Mouse (Mus musculus): ENCODE results near the gene Tma7. TPM values are rescaled to one million over a fixed set of nuclear protein-coding genes. Genes with fewer than 3 reads are reported as not detected.

Tma7 gene
- polyA plus RNA-seq, 2 experiments = 191 to 664 TPM

DNA sequence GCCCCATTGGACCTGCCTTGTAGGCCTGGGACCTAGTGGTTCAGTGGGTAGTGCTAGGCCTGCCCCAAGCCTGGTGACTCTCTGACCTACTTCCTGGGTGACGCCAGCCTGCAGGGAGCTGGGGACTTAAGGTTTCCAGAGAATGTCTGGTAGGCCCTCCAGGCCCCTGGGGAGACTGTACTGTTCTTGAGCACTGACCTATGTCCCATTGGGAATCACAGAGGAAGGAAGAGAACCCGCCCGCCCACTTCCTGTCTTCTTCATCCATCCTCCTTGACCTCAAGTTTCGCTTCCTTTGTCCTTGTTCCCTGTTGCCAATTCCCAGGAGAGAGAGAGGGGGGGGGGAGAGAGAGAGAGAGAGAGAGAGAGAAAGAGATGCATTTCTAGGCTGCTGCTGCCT is 35.7 kb upstream of the Tma7 start:
- Histone ChIP-seq H3K9me3 (ENCODE audit: control insufficient read depth, low read length) (no peaks in the 10 kb centered on the region), H3K27ac (replicated peaks; ENCODE audit: low read depth, low read length) (no peak overlapping the region), H3K4me3 (replicated peaks; ENCODE audit: low read length) (no peak overlapping the region), H3K27me3 (ENCODE audit: control insufficient read depth, insufficient read depth, low read length) (no peaks in the 10 kb centered on the region), H3K36me3 (ENCODE audit: control insufficient read depth, insufficient read depth, low read length) (peaks cover 64% of the 10 kb centered on the region), H3K4me2 (replicated peaks; ENCODE audit: low read depth, low read length, severe bottlenecking) (no peak overlapping the region), H3K4me1 (ENCODE audit: control insufficient read depth, insufficient read depth, low read length) (no peaks in the 10 kb centered on the region), H3K9ac (ENCODE audit: low read depth, low read length, severe bottlenecking) (no peak overlapping the region)
- WGBS = 93% methylated on average over 4 of the region's 4 CpGs
- DNase-seq (ENCODE audit: low spot score) (no peak), ATAC-seq (ENCODE audit: low FRiP score, low read depth) (no peak)
- TF ChIP-seq POLR2A (IDR thresholded peaks at IDR 0.05; ENCODE audit: borderline replicate concordance, extremely low read depth, insufficient read depth, insufficient read length) = no peak

DNA sequence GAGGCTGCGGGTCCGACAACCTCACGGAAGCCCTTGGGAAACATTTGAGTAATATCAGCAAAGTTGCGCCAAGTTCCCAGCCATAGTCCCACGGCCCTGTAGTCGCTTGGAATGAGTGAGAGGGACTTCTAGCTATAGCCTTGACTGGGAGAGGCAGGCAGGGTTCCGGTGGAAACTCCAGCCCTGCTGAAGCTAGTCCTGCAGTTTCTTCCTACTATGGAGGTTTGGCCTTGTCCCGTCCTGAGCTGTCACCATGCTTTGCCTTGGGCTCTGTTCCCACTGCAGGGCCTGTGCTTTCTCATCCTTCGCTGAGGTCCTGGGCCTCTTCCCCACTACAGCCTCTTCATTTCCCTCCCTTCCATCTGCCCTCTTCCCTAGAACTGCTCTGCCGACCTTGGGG is 33.8 kb upstream of the Tma7 start:
- DNase-seq (ENCODE audit: low spot score) = no peak
- no peak for TF ChIP-seq POLR2A (IDR thresholded peaks at IDR 0.05; ENCODE audit: borderline replicate concordance, extremely low read depth, insufficient read depth, insufficient read length)
- Histone ChIP-seq H3K4me1 (ENCODE audit: control insufficient read depth, insufficient read depth, low read length) (no peaks in the 10 kb centered on the region), H3K27me3 (ENCODE audit: control insufficient read depth, insufficient read depth, low read length) (no peaks in the 10 kb centered on the region), H3K4me2 (replicated peaks; ENCODE audit: low read depth, low read length, severe bottlenecking) (no peak overlapping the region), H3K4me3 (replicated peaks; ENCODE audit: low read length) (no peak overlapping the region), H3K9ac (ENCODE audit: low read depth, low read length, severe bottlenecking) (no peak overlapping the region), H3K27ac (replicated peaks; ENCODE audit: low read depth, low read length) (no peak overlapping the region), H3K9me3 (ENCODE audit: control insufficient read depth, low read length) (no peaks in the 10 kb centered on the region), H3K36me3 (ENCODE audit: control insufficient read depth, insufficient read depth, low read length) (peaks cover 83% of the 10 kb centered on the region)
- no peak for ATAC-seq (ENCODE audit: low FRiP score, low read depth)
- WGBS = 92% methylated on average over 10 of the region's 10 CpGs

DNA sequence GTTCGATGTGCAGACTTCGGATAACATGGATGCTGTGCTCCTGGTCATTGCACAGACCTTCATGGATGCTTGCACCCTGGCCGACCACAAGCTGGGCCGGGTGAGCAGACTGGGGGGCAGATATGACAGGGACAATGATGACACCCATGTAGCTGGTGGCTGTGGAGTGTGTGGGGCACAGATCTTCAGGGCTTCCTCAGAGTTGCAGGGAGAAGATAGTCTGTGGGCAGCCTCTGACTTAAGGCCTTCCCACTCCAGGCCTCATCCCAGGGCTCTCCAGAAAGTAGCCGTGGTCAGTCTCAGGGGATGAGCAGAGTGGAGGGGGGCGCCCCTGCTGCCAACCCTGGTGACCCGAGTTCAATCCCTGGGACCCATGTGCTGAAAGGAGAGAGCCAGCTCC is 32.5 kb upstream of the Tma7 start:
- H3K4me3 ChIP-seq (replicated peaks; ENCODE audit: low read length) = no peak overlapping the region
- no peaks in the 10 kb centered on the region for H3K4me1 ChIP-seq (ENCODE audit: control insufficient read depth, insufficient read depth, low read length)
- no peaks in the 10 kb centered on the region for H3K27me3 ChIP-seq (ENCODE audit: control insufficient read depth, insufficient read depth, low read length)
- WGBS = 89% methylated on average over 7 of the region's 7 CpGs
- no peaks in the 10 kb centered on the region for H3K9me3 ChIP-seq (ENCODE audit: control insufficient read depth, low read length)
- H3K9ac ChIP-seq (ENCODE audit: low read depth, low read length, severe bottlenecking) = no peak overlapping the region
- DNase-seq (ENCODE audit: low spot score) (no peak), ATAC-seq (ENCODE audit: low FRiP score, low read depth) (no peak)
- no peak overlapping the region for H3K27ac ChIP-seq (replicated peaks; ENCODE audit: low read depth, low read length)
- no peak for TF ChIP-seq POLR2A (IDR thresholded peaks at IDR 0.05; ENCODE audit: borderline replicate concordance, extremely low read depth, insufficient read depth, insufficient read length)
- H3K36me3 ChIP-seq (ENCODE audit: control insufficient read depth, insufficient read depth, low read length) = peaks cover 97% of the 10 kb centered on the region
- H3K4me2 ChIP-seq (replicated peaks; ENCODE audit: low read depth, low read length, severe bottlenecking) = no peak overlapping the region

DNA sequence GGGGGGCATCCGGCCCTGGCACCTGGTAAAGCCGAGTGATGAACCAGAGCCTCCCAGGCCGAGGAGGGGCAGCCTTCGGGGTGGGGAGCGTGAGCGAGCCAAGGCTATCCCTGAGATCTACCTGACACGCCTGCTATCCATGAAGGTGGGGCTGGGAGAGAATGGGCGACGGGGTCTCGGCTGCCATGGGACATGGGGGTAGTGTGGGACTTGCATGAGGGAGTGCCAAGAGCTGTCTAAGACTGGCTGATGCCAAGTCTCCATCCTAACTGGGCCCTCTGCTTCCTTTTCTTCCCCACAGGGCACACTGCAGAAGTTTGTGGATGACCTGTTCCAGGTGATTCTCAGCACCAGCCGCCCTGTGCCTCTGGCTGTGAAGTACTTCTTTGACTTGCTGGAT is 31.9 kb upstream of the Tma7 start:
- no peaks in the 10 kb centered on the region for H3K9me3 ChIP-seq (ENCODE audit: control insufficient read depth, low read length)
- DNase-seq (ENCODE audit: low spot score) (no peak), ATAC-seq (ENCODE audit: low FRiP score, low read depth) (no peak)
- peaks cover 99% of the 10 kb centered on the region for H3K36me3 ChIP-seq (ENCODE audit: control insufficient read depth, insufficient read depth, low read length)
- no peak overlapping the region for H3K27ac ChIP-seq (replicated peaks; ENCODE audit: low read depth, low read length)
- H3K9ac ChIP-seq (ENCODE audit: low read depth, low read length, severe bottlenecking) = no peak overlapping the region
- no peaks in the 10 kb centered on the region for H3K27me3 ChIP-seq (ENCODE audit: control insufficient read depth, insufficient read depth, low read length)
- no peak for TF ChIP-seq POLR2A (IDR thresholded peaks at IDR 0.05; ENCODE audit: borderline replicate concordance, extremely low read depth, insufficient read depth, insufficient read length)
- H3K4me3 ChIP-seq (replicated peaks; ENCODE audit: low read length) = no peak overlapping the region
- no peak overlapping the region for H3K4me2 ChIP-seq (replicated peaks; ENCODE audit: low read depth, low read length, severe bottlenecking)
- 93% methylated on average over 11 of the region's 11 CpGs for WGBS
- no peaks in the 10 kb centered on the region for H3K4me1 ChIP-seq (ENCODE audit: control insufficient read depth, insufficient read depth, low read length)

DNA sequence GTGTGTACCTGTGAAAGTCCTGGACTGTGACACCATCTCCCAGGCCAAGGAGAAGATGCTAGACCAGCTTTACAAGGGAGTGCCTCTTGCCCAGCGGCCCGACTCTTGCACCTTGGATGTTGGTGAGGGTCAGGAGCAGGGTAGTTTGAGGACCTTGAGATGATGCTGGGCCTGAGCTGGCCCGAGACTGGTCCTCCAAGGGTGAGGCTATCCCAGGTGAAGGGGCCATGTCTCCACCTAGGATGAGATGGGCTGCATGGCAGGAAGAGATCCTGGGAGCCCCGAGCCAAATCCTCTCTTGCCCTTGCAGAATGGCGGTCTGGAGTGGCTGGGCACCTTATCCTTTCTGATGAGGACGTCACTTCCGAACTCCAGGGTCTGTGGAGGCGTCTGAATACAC is 30.9 kb upstream of the Tma7 start:
- TF ChIP-seq POLR2A (IDR thresholded peaks at IDR 0.05; ENCODE audit: borderline replicate concordance, extremely low read depth, insufficient read depth, insufficient read length) = no peak
- no peak overlapping the region for H3K27ac ChIP-seq (replicated peaks; ENCODE audit: low read depth, low read length)

GRCm38 (mm10) chr9:109111591-109111990 is 29.2 kb upstream of the Tma7 start:
- H3K4me1 ChIP-seq (ENCODE audit: control insufficient read depth, insufficient read depth, low read length) = no peaks in the 10 kb centered on the region
- ATAC-seq (ENCODE audit: low FRiP score, low read depth) = no peak
- no peak overlapping the region for H3K4me3 ChIP-seq (replicated peaks; ENCODE audit: low read length)
- no peak for DNase-seq (ENCODE audit: low spot score)
- no peaks in the 10 kb centered on the region for H3K27me3 ChIP-seq (ENCODE audit: control insufficient read depth, insufficient read depth, low read length)
- WGBS = 93% methylated on average over 9 of the region's 9 CpGs
- no peak overlapping the region for H3K27ac ChIP-seq (replicated peaks; ENCODE audit: low read depth, low read length)
- no peaks in the 10 kb centered on the region for H3K9me3 ChIP-seq (ENCODE audit: control insufficient read depth, low read length)
- H3K9ac ChIP-seq (ENCODE audit: low read depth, low read length, severe bottlenecking) = no peak overlapping the region
- no peak for TF ChIP-seq POLR2A (IDR thresholded peaks at IDR 0.05; ENCODE audit: borderline replicate concordance, extremely low read depth, insufficient read depth, insufficient read length)
- peaks cover 97% of the 10 kb centered on the region for H3K36me3 ChIP-seq (ENCODE audit: control insufficient read depth, insufficient read depth, low read length)
- no peak overlapping the region for H3K4me2 ChIP-seq (replicated peaks; ENCODE audit: low read depth, low read length, severe bottlenecking)

More for the DNA sequence above, 30.9 kb upstream of the Tma7 start:
- Histone ChIP-seq H3K4me2 (replicated peaks; ENCODE audit: low read depth, low read length, severe bottlenecking) (no peak overlapping the region), H3K4me3 (replicated peaks; ENCODE audit: low read length) (no peak overlapping the region), H3K9ac (ENCODE audit: low read depth, low read length, severe bottlenecking) (no peak overlapping the region), H3K4me1 (ENCODE audit: control insufficient read depth, insufficient read depth, low read length) (no peaks in the 10 kb centered on the region), H3K36me3 (ENCODE audit: control insufficient read depth, insufficient read depth, low read length) (peaks cover 100% of the 10 kb centered on the region), H3K27me3 (ENCODE audit: control insufficient read depth, insufficient read depth, low read length) (no peaks in the 10 kb centered on the region), H3K9me3 (ENCODE audit: control insufficient read depth, low read length) (no peaks in the 10 kb centered on the region)
- ATAC-seq (ENCODE audit: low FRiP score, low read depth) = no peak
- DNase-seq (ENCODE audit: low spot score) = no peak
- WGBS = 89% methylated on average over 8 of the region's 8 CpGs

All from limb, embryonic 14.5 days (tissue).